Mouse (Mus musculus): ENCODE data around the gene Ces3b.
"Not testable (repeated sequence)": the region's sequence is repeated elsewhere in the genome, so short reads cannot be mapped to it uniquely, and the experiment has no call there.

The Ces3b gene

DNA sequence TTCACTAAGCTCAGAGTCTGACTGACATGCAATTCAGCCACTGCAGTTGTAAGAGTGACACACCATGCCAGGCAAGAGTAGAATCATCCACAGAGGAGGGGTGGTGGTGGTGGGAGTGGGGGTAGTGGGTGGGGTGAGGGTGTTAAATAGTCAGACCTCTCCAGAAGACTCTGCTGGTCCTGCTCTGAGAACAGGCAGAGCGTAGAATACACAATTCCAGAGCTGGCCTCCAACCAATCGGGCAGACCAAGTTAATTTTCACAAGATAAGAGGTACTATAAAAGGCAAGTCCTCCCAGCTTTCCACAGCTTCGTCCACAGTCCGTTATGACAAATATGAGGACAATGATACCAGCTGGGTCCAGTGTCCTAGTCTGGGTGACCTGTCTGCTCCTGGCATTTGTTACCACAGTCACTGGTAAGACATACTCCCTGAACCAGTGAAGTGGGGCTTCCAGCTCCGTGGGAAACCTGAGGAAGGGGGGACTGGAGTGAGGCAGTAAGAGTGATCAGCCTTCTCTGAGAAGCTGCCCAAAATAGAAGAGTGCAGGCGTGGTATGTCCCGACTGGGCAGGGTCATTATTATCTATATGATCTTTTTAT, at the start of gene Ces3b:
Ces3b (plus strand) TSS at position 305 of the 602 bp plus-strand sequence.
- no peak for DNase-seq

DNA sequence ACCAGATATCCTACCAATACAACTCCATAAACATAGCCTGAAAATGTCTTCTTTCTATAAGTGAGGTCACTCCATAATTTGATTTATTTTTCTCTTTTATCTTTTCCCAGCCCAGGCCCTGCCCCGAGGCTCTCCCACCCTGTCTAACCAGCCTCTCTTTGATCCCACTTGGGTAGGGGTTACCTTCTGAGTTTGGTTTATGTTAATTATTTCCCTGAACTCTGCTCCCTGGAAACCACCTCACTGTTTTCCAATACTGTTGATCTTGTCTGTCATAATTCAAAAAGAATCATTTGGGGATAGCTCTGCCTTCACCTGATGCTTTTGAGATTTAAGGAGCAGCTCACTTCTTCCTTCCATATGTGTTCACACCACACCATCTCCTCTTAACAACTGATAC, 40.0 kb upstream of the Ces3b start:
- DNase-seq, result no peak

DNA sequence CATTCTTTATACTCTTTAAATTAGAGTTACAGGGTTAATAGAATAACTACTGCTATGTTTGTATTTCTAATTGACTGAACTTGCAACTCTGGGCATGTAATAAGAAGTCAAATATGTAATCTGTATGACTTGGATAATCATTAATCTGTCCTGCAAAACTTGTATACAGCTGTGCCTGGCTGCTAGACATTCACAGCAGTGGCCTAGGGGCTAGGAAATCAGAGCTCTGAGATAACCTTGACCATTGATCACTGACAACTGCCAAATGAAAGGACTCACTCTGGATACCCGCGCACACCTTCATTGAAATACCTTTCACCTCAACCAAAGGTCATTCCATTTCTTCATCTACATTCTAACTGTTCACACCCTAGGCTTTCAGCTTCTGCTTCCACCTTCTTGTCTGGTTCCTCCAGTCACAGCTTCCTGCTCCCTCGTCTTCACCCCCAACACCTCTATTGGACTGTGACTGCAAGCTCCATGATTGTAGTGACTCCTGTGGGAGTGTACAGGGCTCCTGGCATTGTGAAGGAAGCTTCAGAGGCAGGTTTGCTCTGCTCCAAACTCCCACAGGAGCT, 37.6 kb upstream of the Ces3b start:
- no peak for DNase-seq

DNA sequence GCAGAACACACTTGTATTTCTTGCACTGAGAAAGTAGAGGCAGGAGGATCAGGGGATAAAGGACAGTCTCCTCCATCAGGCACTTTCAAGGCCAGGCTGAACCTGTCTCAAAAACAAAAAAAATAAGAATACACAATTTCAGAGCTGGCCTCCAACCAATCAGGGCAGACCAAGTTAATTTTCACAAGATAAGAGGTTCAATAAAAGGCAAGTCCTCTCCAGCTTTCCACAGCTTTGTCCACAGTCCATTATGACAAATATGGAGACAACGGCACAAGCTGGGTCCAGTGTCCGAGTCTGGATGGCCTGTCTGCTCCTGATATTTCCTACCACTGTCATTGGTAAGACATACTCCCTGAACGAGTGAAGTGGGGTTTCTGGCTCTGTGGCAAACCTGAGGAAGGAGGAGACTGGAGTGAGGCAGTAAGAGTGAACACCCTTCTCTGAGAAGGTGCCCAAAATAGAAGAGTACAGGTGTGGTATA, 35.1 kb upstream of the Ces3b start, which contains the start of gene Ces3a:
Ces3a (plus strand) TSS at position 231 of the 484 bp plus-strand sequence.
- DNase-seq, result no peak

- no peak for DNase-seq
Measured at GRCm38 (mm10) chr8:105056211-105056610, 27.3 kb upstream of the Ces3b start.

DNA sequence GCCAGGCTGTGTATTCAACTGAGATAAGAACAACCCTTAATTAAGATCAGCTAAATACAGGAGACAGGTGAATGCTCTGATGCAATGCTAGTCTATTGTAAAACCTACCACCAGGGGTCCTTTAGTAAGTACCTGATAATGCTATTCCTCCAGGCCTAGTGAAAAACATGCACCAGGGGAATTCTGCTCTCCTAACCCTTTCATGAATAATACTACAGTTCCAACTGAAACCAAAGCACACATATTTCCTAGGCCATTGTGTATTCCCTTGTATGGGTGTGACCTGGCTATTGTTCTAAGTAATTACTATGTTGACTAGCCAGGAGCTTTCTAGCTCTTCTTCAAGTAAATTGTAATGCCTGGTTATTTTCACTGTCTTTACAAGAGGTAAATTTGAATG, 23.5 kb upstream of the Ces3b start:
- DNase-seq, result no peak

- DNase-seq, result peak; percentile 74 to 77
Measured at GRCm38 (mm10) chr8:105066761-105067160, 16.8 kb upstream of the Ces3b start.

DNA sequence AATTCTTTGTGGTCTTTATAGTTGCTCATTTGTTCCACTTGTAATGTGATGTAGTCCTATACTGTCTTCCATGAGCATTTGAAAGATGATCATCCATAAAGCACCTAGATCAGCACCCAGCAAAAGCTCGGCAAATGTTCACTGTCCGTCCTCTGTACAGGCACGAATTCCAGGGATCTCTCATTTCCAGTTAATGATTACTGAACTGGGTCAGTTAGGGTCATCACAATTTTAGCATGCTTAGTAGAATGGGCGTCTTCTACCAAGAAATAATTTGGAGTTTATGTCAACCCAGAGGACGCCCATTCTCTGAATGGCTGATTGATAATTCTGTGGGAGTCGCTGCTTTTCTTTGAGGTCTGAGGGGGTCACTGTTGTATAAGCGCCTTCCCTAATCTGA, 15.6 kb upstream of the Ces3b start:
- not testable (repeated sequence) for DNase-seq

- no peak for DNase-seq
Measured at GRCm38 (mm10) chr8:105068971-105069370, 14.6 kb upstream of the Ces3b start.

DNA sequence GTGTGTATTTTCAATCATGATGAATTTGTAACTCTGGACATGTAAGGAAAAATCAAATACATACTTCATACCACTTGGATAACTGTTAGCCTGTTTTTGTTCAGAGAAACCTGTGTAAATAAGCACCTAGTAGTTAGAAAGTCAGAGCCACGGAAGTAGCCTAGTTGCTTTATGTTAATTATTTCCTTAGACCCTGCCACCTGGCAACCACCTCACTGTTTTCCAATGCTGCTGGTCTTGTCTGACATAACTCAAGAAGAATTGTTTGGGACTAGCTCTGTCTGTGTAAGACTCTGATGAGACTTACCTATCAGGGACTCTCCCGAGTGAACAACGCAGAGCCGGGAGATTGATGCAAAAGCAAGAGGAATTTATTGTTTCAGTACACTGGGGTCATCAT, 7.0 kb upstream of the Ces3b start:
- no peak for DNase-seq

DNA sequence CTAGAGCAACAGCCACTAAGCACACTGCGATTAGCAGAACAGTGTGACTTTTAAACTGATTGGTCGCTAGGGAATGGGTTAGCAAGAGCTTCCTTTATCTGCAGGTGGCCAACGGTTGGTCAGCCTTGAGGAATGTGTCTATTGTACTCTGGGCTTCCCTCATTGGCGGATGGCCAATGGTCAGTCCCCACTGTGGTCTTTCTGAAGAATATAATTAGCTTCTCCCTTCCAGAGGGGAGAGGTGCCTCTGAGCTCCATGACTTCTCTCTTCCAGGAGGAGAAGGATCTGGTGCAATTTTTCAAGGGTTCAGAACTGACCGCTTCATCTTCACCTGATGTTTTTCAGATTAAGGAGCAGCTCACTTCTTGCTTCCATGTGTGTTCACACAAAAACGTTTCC, 6.5 kb upstream of the Ces3b start:
- DNase-seq, result no peak

- no peak for DNase-seq
Measured at GRCm38 (mm10) chr8:105078591-105078990, 5.0 kb upstream of the Ces3b start.

GRCm38 (mm10) chr8:105080814-105081336, 2.7 kb upstream of the Ces3b start:
- DNase-seq, result no peak

DNA sequence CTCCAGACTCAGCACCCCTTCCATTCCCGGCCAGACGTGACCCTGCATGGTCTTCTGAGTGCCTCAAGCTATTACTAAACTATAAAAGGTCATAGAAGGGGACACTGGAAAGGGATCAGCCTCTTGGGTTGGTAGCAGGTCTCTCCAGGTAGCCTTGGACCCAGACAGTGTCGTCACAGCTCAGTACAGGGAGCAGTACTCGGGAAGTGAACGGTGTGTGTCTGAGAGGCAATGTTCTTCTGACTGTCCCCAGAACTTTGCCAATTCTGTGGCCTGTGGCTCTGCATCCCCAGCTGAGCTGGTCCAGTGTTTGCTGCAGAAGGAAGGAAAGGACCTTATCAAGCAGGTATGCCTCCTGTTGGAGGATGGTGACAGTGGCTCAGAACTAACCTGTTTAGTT, 4.6 kb downstream of the Ces3b start:
- DNase-seq, result not testable (repeated sequence)

GRCm38 (mm10) chr8:105088581-105088980, 5.0 kb downstream of the Ces3b start:
- no peak for DNase-seq

GRCm38 (mm10) chr8:105093992-105094391, 10.4 kb downstream of the Ces3b start:
- DNase-seq, result no peak

- not testable (repeated sequence) for DNase-seq
Measured at GRCm38 (mm10) chr8:105102101-105102785, 18.7 kb downstream of the Ces3b start.

DNA sequence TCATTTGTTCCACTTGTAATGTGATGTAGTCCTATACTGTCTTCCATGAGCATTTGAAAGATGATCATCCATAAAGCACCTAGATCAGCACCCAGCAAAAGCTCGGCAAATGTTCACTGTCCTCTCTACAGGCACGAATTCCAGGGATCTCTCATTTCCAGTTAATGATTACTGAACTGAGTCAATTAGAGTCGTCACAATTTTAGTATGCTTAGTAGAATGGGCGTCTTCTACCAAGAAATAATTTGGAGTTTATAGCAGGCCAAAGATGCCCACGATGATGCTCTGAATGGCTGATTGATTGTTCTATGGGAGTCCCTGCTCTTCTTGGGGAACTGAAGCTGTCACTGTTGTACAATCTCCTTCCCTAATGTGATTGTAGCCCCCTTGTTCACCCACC, 20.1 kb downstream of the Ces3b start:
- not testable (repeated sequence) for DNase-seq

- no peak for DNase-seq
Measured at GRCm38 (mm10) chr8:105104220-105104619, 20.7 kb downstream of the Ces3b start.

DNA sequence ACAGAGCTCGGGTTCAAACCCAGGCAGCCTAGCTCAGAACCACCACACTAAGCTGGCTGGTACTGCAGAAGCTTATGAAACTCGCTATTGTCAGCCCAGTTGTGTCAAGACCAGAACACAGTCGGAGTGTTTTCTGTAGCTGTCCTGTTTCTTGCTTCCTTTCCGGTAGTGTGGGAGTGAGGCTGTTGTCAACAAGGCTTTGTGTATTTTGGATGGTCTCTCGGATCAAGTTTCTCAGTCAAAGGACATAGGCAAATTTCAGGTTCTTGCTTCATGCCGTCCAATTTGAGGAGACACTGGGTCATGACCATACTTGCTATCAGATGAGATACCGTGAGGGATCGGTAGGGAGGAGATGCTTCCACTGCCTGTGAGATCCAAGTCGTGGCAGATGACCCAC, 46.3 kb downstream of the Ces3b start:
- DNase-seq, result no peak

DNA sequence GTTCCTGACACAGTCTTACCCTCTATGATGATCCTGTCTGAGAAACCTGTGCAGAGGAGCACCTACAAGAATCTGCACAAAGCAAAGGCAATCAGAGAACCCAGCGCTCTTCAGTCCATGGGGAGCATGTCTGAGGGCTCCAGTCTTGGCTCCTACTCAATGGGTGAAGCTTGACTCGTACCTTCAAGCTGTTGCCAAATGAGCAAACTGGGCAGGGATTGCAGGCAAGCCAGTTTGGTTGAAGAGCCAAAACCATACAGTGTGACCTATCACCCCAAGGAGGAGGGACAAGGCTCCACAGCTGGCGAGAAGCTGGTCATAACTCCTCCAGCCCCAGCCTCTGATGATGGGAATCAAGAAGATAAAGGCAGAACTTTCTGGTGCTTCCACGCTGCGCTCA, 48.0 kb downstream of the Ces3b start, which contains the start of gene Ces4a:
Ces4a (plus strand) TSS at position 292 of the 400 bp plus-strand sequence.
- DNase-seq, result no peak

- DNase-seq, result peak; percentile 82 to 83
Measured at GRCm38 (mm10) chr8:105138423-105138822, 54.9 kb downstream of the Ces3b start.

- peak in 1 of 2 experiments; percentile 15 for DNase-seq
Measured at GRCm38 (mm10) chr8:105142395-105142794, 58.8 kb downstream of the Ces3b start.
